Mouse (Mus musculus) kidney, adult 18-20 months (tissue): ENCODE results near the gene Ccdc57.
"Not testable (repeated sequence)": the region's sequence is repeated elsewhere in the genome, so short reads cannot be mapped to it uniquely, and the experiment has no call there.

Experiments
- DNase-seq: peaks from one replicate; pipeline ENCODE4 v3.0.0; 2021

The Ccdc57 gene

GRCm38 (mm10) chr11:120850331-120851030 is 82.2 kb downstream of the Ccdc57 start:
- no peak for DNase-seq

GRCm38 (mm10) chr11:120846725-120847475 is 85.8 kb downstream of the Ccdc57 start:
- DNase-seq: no peak

GRCm38 (mm10) chr11:120844329-120844728 is 88.3 kb downstream of the Ccdc57 start:
- DNase-seq: no peak

GRCm38 (mm10) chr11:120833555-120834280 is 99.0 kb downstream of the Ccdc57 start:
- DNase-seq: no peak

GRCm38 (mm10) chr11:120832962-120833361 is 99.7 kb downstream of the Ccdc57 start:
- not testable (repeated sequence) for DNase-seq

- no peak for DNase-seq
Observed at GRCm38 (mm10) chr11:120831659-120832440, 100.8 kb downstream of the Ccdc57 start.

GRCm38 (mm10) chr11:120830686-120831085 is 102.0 kb downstream of the Ccdc57 start:
- DNase-seq: peak; percentile 64

- DNase-seq: no peak
Observed at GRCm38 (mm10) chr11:120829757-120830532, 102.7 kb downstream of the Ccdc57 start.

- no peak for DNase-seq
Observed at GRCm38 (mm10) chr11:120828416-120828815, 104.3 kb downstream of the Ccdc57 start.

- DNase-seq: no peak
Observed at GRCm38 (mm10) chr11:120826016-120826953, 106.4 kb downstream of the Ccdc57 start.

GRCm38 (mm10) chr11:120825289-120825863 is 107.3 kb downstream of the Ccdc57 start:
- no peak for DNase-seq

- no peak for DNase-seq
Observed at GRCm38 (mm10) chr11:120824787-120825288, 107.8 kb downstream of the Ccdc57 start.

- peak; percentile 95 for DNase-seq
Observed at GRCm38 (mm10) chr11:120823956-120824786, 108.5 kb downstream of the Ccdc57 start, which contains the start of gene Fasn. Gene Fasn (minus strand): TSS chr11:120824547.

- DNase-seq: no peak
Observed at GRCm38 (mm10) chr11:120823551-120823947, 109.1 kb downstream of the Ccdc57 start.

- DNase-seq: no peak
Observed at GRCm38 (mm10) chr11:120822831-120823550, 109.7 kb downstream of the Ccdc57 start.

GRCm38 (mm10) chr11:120822321-120822720 is 110.4 kb downstream of the Ccdc57 start:
- no peak for DNase-seq

- DNase-seq: no peak
Observed at GRCm38 (mm10) chr11:120821076-120821922, 111.4 kb downstream of the Ccdc57 start.
